Mouse (Mus musculus): Measurements from ENCODE around the gene Inpp5k.

- TF ChIP-seq POLR2AphosphoS2 (IDR thresholded peaks at IDR 0.05; ENCODE audit: insufficient read length, low read depth) (no peak), TCF12 (IDR thresholded peaks at IDR 0.05; ENCODE audit: insufficient read depth, poor library complexity, severe bottlenecking) (no peak), POLR2A (IDR thresholded peaks at IDR 0.05; ENCODE audit: insufficient read length, low read depth) (no peak), MAX (IDR thresholded peaks at IDR 0.05; ENCODE audit: low read depth) (no peak), E2F4 (IDR thresholded peaks at IDR 0.05; ENCODE audit: insufficient read depth) (no peak), USF1 (IDR thresholded peaks at IDR 0.05; ENCODE audit: low read depth) (no peak)
Measured at GRCm38 (mm10) chr11:75585978-75586377, 44.8 kb upstream of the Inpp5k start.
